Mouse (Mus musculus): ENCODE measurements around the gene Aprt. TPM values are rescaled to one million over a fixed set of nuclear protein-coding genes. Genes with fewer than 3 reads are reported as not detected.
A peak's percentile ranks its signal among the peaks of the same experiment; 100 is the strongest.

The Aprt gene
- 10 to 100 TPM; 39.6 to 40.1 TPM for total RNA-seq (2021)
- long read RNA-seq, experiment 1, transcript Aprt-201 (5 exons, 849 nt): major isoform, 20 of 24 reads
- long read RNA-seq, experiment 1, partial matches to known transcripts: 2 of 24 reads
- long read RNA-seq, experiment 1, other reads (novel, unspliced or antisense): 1 of 24 reads
- long read RNA-seq, experiment 2, transcript Aprt-201 (5 exons, 849 nt): major isoform, 20 of 21 reads
- long read RNA-seq, experiment 2, partial matches to known transcripts: 0 of 21 reads
- long read RNA-seq, experiment 2, other reads (novel, unspliced or antisense): 1 of 21 reads

DNA sequence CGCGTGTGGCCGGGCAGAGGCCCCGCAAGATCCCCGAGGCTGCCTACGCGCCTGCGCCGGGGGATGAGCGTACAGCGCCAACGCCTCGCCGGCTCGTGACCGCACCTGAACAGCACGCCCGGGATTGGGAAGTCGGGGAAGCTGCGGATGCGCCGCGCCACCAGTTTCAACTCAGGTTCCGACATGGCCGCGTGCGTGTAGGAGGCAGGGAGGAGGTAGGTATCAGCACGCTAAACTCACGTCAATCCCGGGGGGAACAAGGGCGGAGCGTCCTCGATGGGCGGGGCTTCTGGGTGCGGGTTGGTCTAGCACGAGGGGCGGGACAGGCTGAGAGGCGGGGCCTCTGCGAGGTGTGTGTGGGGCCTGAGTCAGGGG, at the start of gene Aprt:
Gene Aprt, minus strand, starts transcription at position 262 of the 375 bp plus-strand sequence.
- DNase-seq (ENCODE audit: low spot score): peak; percentile 96

DNA sequence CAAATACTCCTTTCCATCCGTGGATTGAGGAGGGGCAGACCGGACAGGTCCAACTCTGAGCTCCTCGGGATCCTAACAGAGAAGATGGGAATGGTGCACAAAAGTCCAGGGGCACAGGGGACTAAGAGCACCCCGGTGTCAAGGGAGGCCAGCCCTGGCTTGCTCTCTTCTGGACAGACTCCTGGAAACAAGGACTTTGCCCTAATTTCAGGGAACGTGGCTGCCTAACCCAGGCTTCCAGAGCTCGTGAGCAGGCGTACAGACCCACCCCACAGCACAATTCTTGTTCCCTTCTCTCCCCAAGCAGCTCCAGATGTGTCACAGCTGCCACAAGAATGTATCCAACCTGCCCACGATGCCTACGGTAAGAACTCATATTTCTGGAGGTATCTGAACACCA, 49.1 kb upstream of the Aprt start:
- DNase-seq (ENCODE audit: low spot score): no peak

DNA sequence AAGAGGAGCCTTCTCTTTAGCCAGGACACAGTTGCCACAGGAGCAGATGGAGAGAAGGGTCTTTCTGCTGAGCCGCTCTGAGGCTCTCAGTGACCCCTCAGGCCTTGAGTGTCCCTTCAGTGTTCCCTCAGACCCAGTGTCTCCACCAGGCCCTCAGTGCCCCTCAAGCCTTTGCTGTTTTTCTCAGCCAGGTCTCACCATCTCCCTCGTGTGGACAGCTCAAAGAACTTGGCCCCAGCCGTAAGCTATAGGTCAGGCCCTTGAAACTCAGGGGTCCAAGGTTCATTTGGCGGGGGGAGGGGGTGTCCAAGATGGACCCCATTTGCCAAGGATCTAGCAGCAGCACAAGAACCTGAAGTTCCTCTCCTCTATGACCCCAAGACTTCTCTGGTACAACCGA, 47.9 kb upstream of the Aprt start:
- no peak for DNase-seq (ENCODE audit: low spot score)

DNA sequence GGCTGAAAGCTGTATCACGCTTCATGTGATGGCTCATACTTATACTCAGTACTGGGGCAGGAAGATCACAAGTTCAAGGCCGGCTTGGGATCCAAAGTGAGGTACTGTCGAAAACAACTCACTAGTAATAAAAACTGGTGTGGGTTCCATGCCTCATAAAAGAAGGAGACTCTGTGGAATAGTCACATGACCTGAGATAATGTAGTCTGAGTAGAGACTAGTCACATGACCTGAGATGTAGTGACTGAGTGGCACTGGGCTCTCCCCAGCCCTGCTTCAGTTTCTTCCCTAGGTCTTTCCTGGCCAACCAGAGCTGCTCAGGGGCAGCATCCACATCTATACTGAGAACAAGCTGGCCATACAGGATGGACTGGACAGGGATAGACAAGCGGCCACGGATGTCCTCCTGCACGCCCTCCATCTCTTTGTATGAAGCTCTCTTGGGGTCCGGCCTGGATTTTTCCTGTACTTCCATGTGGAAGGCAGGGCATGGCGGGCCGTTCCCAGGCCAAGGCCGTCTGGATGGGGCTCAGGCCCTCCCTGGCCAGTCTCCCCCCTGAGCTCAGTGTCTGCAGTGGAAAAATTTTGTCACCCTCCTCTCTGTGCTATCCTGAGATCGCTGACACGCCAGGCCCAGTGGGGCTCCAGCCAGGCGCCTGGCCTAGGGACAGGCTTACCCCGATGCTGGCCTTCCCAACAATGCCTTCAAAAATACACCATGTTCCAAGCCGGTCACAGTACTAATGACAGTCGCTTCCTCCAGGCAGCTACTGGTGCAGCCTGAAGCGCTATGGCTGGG, 47.3 kb upstream of the Aprt start:
- DNase-seq (ENCODE audit: low spot score): peak; percentile 66

DNA sequence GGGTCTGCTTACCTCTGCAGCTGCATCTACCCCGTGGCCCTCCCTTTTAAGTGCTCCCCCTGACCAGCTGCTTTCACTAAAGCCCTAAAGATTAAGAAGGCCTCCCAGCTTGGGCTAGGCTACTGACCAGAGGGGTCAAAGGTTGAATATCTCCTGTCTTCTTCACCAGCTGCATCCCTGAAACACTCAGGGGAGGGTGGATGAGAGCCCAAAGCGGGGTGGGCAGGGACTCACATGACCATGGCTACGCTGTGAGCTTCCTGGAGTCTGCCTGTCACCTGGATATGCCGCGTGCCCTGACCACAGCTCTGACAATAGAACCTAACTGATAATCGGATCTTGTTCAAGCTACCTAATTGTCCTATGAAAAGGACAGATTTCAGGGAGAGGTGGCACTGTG, 46.0 kb upstream of the Aprt start, which contains the start of gene Pabpn1l:
Gene Pabpn1l, minus strand, starts transcription at position 13 of the 400 bp plus-strand sequence.
- no peak for DNase-seq (ENCODE audit: low spot score)

DNA sequence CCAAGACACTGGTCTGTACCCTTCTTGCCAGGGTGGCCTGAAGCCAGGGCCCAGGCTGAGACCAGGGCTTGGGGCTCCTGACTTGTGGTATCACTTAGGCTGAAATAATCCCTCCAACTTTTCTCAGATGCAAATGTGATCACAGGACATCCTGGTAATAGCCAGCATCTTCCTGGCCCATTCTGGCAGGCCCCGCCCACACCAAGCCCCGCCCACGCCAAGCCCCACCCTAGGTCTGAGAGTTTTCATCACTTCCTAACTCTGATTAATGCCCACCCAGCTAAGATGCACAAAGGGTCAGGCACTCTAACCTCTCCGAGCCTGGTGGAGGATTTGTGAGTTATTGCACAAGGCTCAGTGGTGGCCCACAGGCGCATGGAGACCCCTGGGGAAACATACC, 43.7 kb upstream of the Aprt start:
- no peak for DNase-seq (ENCODE audit: low spot score)

DNA sequence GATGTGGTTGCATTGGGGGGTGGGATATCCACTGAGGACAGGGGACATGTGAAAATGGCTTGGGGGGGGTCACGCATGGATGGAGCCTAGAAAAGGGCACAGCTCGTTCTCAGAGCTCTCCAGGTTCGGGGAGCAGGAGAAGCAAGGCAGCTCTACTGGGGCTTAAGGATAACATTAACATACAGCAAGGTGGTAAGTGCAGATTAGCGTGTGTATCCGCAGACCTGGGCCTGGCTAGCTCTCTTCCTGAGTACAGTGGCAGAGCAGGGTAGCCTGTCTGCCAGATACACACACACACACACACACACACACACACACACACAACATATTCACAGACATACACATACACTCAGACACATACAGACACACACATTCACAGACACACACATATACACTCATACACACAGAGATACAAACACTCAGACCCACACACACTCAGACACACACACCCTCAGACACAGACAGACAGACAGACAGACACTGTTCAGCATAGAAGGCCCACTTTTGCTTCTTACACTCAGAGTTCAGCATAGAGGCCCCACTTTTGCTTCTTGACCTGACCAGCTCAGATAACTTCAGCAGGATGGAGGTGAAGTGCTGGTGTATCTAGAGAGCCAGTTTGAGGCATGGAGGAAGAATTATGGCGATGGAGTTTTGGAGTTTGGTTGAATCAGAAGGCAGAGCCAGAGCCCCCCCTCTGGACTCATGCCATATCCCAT, 42.1 kb upstream of the Aprt start:
- DNase-seq (ENCODE audit: low spot score): no peak

DNA sequence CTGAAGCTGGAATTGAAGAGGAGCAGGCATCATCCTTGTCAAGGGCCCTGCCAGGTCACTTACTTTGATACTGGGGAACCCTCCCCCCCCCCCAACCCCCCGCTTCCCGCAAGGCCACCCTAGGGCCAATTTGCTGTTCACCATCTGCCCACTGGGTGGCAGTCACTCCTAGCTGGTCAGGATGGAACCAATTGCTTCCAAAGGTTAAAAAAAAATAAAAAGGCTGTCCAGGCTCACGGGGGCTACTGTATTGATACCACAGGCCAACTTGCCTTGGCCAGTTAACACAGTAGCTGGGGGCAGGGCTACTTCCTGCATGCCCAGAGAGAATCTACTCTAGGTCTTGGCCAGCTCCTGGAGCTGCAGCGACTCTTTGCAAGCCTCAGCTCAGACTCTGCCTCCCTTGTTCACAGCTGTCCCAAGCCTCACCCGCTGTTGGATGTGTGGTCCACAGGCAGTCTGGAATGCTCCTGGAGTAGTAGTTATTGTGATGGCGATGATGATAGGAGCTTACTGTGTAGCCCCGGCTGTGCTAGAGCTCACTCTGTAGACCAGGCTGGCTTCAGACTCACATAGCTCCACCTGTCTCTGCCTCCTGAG, 41.3 kb upstream of the Aprt start:
- DNase-seq (ENCODE audit: low spot score): peak; percentile 87

DNA sequence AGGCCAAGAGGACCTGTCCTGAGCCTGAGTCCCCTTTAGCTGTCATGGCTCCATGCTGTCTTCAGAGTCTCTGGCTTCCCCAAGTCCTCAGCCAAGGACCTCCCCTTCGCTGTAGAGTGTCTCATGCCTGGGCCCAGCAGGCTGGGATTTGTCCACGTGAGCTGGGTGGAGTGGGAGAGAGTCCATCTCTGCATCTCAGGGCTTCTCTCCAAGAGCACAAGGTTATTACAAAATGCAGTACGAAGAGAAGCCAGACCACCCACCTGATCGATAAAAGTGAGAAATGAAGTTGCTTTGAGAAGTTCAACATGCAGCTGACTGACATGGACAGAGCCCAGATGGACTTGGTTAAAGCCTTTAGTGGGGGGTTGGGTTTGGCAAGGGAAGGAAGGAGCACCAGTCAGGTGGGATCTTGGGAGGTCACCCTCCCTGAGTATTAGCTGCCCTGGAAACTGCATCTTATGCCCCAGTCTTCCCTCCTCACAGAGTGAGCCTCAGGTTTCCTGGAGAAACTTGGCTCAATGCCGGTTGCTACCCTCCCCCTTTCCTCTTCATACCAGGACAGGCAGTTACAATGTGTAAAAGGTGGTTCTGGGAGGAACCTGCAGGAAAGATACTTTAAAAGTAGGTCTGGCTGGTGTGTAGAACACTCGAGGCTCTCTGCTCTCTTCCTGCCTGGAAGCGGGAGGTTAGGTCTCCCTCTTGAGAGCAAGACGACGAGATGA, 39.6 kb upstream of the Aprt start:
- DNase-seq (ENCODE audit: low spot score): peak; percentile 25

DNA sequence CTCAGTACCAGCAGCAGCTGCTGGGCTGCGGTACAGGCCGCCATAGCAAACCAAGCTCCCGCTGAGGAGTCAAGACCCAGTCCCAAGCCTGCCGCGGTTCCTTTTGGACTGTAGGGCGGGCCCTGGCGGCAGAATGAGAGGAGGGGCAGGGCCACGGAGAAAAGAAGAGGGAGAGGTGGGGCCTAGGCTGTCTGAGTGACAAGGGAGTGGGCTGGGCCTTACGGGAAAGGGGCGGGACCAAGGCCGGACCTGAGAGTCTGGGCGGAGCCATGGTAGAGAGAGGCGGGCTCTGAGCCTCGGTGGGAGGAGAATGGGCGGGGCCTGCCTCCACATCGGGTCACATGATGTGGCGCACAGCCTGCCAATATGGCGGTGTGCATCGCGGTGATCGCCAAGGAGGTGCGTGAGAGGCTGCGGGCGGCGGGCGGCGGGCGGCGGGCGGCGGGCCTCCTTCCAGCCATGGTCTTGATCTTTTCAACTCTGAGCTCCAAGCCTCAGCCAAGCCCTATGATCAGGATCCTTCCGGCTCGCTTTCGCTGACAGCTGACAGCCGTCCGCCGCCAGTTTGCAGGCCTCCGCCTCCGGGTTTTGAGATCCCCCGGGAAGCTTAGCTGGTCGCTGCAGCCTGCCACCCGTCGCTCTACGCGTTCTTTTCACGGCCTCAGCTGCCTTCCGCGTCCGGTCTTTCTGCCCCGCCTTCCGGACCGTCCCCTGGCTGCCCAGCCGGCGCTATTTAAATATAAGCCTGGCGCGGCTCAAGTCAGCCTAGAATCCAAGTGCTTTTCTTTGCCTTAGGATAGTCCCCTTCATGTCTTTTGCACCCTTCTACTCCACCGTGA, 34.8 kb upstream of the Aprt start, which contains the start of the genes Galns and Trappc2l:
Gene Galns, minus strand, starts transcription at position 169 of the 839 bp plus-strand sequence.
Gene Trappc2l, plus strand, starts transcription at position 346 of the 839 bp plus-strand sequence.
- DNase-seq (ENCODE audit: low spot score): peak; percentile 96

DNA sequence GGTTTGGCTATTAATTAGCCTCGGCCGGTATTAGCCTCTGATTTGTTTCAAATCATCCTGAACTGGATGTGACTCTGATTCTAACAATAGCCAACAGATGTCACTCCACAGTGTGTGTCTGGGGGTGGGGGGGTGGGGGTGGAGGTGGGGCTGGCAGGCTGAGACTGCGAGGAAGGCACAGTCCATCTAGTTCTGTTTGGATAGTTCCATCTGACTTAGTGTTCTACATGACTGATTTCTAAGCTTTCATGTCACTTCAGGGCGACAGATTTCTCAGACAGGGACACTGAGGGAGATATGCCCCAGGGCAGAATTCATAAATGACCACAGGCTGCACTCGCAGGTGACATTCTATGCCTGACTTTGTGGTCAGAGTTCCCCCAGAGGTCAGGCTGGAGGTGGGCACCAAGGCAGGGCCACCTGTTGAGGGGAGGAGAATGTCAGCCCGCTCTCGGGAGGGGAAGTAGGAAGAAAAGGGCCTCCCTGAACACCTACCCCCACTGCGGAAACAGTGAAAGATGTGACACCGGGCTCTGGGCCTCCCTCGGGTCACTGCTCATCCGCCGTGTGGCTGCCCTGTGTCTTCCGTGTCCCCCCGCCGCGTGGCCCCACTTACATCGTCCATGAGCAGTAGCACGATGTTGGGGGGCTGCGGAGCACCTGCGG, 34.0 kb upstream of the Aprt start:
- DNase-seq (ENCODE audit: low spot score): no peak

DNA sequence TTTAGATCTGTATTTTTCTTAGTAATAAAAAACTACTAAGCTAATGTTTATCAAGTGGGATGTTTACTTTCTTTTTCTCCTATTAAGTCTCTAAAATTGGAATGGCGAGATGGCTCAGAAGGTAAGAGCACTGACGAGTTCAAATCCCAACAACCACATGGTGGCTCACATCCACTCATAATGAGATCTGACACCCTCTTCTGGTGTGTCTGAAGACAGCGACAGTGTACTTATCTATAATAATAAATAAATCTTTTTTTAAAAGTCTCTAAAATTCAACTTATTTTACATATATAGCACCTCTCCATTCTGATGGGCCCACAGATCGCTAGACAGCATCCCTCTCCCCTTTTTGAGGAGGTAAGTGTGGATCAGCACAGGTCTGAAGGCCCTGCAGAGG, 33.5 kb upstream of the Aprt start:
- no peak for DNase-seq (ENCODE audit: low spot score)

DNA sequence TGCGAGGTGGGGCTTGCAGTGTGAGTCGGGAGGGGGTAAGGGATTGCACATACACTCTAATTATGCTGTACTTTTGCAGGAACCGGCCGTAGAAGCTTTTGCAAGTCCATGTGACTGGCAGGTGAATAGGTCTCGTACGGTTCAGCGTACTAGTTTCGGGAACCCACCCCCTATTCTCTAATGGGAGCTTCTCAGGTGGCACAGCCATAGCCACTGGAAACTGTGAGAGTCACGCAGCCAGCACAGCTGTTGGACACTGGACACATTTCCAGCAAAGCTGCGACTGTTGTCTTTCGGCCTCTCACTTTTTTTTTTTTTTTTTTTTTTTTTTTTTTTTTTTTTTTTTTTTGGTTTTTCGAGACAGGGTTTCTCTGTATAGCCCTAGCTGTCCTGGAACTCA, 30.1 kb upstream of the Aprt start:
- no peak for DNase-seq (ENCODE audit: low spot score)

DNA sequence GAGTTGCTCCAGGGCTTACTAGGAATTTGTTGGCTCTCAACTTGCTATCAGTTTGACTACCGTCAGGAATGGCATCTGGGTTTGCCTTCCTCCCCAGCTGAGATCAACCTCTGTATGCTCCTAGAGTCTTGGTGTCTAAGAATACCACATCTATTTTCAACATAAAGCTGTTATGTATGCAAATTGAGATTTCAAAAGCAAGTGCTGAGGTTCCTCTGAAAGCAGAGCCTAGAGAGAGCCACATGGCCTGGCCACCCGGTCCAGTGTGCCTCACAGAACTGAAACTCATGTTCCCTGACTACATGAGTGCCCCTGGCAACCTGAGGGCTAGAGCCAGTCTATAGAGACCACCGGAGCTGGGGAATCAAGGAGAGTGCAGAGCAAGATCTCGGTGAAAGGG, 28.7 kb upstream of the Aprt start:
- DNase-seq (ENCODE audit: low spot score): no peak

DNA sequence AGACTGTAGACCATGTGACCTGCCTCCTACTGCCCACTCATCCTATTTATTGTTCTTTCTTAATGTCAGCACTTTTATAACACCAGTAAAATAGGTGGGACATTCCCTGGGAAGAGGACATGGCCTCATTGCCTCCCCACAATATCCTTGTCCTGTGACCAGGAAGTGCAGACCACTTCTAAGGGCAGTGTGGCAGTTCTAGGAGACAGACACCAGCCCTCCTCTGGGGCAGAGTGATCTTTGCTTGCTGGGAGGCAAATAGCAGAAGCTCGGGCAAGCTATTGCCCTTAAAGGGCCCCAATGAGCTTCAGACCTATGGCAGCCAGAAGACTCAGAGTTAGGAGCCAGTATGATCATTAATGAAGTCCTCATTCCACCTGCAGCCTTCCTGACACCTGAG, 27.9 kb upstream of the Aprt start:
- DNase-seq (ENCODE audit: low spot score): no peak

DNA sequence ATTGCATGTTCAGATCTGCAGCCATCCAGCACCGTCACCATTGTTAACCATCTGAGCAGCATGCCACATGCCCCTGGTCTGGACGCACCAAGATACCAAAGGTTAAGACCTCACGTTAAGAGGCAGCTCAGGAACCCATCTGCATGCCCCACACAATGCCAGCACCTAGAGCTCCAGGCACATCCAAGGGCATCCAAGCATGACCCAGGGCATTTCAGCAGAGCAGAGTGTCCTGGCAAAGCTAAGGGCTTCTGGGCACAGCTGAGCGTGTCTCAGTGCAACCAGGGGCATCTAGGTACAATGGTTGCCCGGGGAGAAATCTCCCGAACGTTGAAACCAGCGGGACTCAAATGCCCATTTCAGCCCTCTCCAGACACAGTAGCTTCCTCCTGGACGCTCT, 24.0 kb upstream of the Aprt start:
- no peak for DNase-seq (ENCODE audit: low spot score)

DNA sequence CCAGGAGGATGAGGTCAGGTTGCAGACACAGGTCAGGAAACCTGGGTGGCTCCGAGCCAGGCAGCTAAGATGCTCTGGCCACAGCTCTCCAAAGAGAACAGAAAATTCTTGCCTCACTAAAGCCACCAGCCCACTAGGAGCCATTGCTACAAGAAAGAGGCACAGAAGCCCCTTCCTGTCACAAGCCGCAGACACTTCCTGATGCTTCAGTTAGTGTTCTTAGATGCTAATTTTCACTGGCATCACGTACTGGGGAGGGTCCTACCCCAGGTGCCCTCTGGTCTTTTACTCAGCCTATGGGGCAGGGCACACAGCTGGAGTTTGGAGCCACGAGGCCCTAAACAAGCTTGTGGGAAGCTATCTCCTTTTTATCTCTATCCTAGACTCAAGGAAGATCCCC, 19.3 kb upstream of the Aprt start:
- no peak for DNase-seq (ENCODE audit: low spot score)

DNA sequence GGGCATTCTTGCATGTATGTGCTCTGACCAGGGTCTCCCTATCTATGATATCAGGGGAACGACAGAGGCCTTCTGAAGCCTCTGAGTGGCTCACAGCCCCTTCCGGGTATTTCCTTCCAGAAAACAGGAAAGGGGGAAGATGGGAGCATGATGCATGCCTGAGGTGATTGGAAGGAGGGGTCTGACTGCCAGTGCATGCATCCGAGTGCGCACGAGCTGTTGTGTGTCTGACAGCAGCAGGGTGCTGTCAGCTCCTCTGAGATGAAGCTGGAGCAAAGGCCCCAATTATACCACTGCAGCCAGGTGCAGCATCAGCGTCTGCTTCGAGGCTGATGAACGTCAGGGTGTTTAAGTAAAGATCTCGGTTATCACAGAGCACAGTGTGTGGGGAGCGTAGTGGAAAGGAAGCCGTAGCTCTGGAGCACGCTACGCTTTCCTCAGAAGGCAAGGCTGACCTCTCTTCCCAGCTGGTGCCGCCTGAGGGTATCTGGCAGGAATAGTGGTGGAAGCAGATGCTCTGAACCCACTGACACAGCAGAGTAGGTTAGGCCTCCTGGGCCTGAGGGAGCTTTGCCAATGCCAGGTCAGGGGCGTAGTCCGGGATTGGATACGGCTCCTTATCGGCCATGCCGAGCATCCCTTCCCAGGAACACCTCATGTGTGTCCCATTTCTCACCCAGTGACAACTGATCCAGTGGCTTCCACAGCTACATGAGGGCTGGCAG, 17.2 kb upstream of the Aprt start:
- DNase-seq (ENCODE audit: low spot score): no peak

DNA sequence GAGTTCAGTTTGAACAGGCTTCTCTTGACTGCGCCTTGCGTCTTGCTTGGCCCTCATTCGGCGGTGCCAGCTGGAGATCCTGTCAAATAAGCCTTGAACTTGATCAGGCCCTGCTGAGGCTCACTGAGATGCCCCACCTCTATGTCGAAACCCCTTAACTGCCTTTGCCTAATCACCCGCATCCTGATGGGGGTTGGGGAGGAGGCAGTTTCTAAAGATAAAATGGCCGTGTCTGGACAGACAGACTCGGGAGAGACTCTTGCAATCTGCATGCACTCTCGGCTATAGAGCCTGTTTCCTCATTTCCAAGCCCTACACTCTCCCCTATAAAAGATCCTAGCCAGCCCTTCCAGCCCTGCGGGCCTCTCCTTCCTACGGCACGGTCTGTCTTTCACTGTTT, 16.5 kb upstream of the Aprt start:
- DNase-seq (ENCODE audit: low spot score): no peak
